Mouse (Mus musculus) liver, embryonic 16.5 days (tissue): ENCODE measurements at regions not wholly inside any gene's neighbourhood (a gene's known extent, or its start where the extent isn't known, plus 50 kb on each side); places are given as distances from the start of the nearest gene placed in this dataset.

Source experiments
- ATAC-seq: fragments of 200-750 bp; cut with Nextera tagmentation; 2 replicates; pipeline ENCODE4 v1.8.0; 2017; ENCODE audit warnings: low read depth, mild to moderate bottlenecking, moderate number of reproducible peaks, moderate library complexity
- H3K27ac ChIP-seq: fragments of 300-500 bp; sonication (generic); 2 replicates; pipeline ENCODE4 v1.5.1; 2014; ENCODE audit warnings: mild to moderate bottlenecking, low read length
- H3K27me3 ChIP-seq: fragments of 300-500 bp; sonication (generic); 2 replicates; pipeline ENCODE4 v1.6.1; 2014; ENCODE audit warnings: low read depth, low read length, mixed read lengths; ENCODE audit not compliant: control insufficient read depth, insufficient read depth
- H3K36me3 ChIP-seq: fragments of 300-500 bp; sonication (generic); 2 replicates; pipeline ENCODE4 v1.6.1; 2014; ENCODE audit warnings: mild to moderate bottlenecking; ENCODE audit not compliant: control insufficient read depth, insufficient read depth
- H3K4me1 ChIP-seq: fragments of 300-500 bp; sonication (generic); 2 replicates; pipeline ENCODE4 v1.6.1; 2014; ENCODE audit warnings: low read depth, low read length, mixed read lengths; ENCODE audit not compliant: control insufficient read depth
- H3K4me2 ChIP-seq: fragments of 300-500 bp; sonication (generic); 2 replicates; pipeline ENCODE4 v1.6.1; 2014; ENCODE audit warnings: low read depth, low read length, mixed read lengths
- H3K4me3 ChIP-seq: fragments of 300-500 bp; sonication (generic); 2 replicates; pipeline ENCODE4 v1.5.1; 2014; ENCODE audit warnings: low read depth, mild to moderate bottlenecking, low read length
- H3K9ac ChIP-seq: fragments of 300-500 bp; sonication (generic); 2 replicates; pipeline ENCODE4 v1.6.1; 2014; ENCODE audit warnings: low read depth, low read length
- H3K9me3 ChIP-seq: fragments of 300-500 bp; sonication (generic); replicated peaks from 2 replicates; pipeline ENCODE4 v1.6.1; 2016; ENCODE audit warnings: low read length; ENCODE audit not compliant: control insufficient read depth
- WGBS: fragments of 180-500 bp; shearing (Covaris S2); extraction: QIAGEN DNeasy Blood & Tissue Kit; methylation state at CpG from one replicate; pipeline ENCODE4 v1.1.7; 2014; ENCODE audit not compliant: insufficient replicate concordance; 5-methylcytosine and 5-hydroxymethylcytosine counted together

DNA sequence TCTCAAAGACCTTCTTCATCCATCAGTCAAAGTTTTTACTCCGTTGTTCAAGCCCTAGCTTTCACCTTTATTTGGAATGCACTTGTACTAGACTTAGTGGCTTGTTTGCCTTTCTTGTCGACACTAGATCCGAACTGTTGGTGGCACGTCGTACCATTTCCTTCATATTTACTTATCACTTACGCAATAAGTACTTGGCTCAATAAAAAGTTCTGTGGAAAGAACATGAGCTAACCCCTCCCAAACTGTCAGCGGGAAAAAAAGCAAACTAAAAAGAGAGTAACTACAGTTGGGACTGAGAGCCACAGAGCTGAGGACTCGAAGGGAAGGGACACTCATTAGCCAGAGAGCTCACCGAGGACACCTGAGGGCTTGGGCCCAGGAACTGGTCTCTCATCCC, 202.8 kb downstream of the Gm19410 start:
- ATAC-seq: peak; percentile 71
- H3K4me3 ChIP-seq: no peak overlapping the region
- no peaks in the 10 kb centered on the region; the same call in 1 of the 2 replicates for H3K4me1 ChIP-seq
- no peaks in the 10 kb centered on the region for H3K27me3 ChIP-seq
- H3K9ac ChIP-seq: no peak overlapping the region
- H3K9me3 ChIP-seq: no peaks in the 10 kb centered on the region
- no peak overlapping the region for H3K27ac ChIP-seq
- 57% methylated on average over 9 of the region's 9 CpGs for WGBS
- no peaks in the 10 kb centered on the region for H3K36me3 ChIP-seq
- no peak overlapping the region for H3K4me2 ChIP-seq

DNA sequence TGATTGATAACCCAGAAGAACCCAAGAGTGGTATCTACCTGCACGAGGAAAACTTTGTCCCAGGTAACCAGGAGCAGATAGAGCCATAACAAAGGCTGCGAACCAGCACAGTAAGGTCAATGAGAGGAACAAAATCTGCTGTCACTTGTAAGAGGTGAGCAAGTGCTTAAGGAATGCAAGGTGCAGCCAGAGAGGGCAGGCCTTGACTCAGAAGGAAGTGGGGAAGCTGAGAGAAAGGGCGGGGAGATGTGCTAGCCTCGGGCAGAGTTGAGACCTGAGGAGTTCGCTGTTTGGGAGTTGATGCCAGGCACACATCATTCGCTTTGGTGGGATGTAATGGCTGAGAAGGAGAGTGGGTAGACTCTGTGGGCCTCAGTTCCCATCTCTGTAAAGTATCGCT, 205.5 kb downstream of the Gm19410 start:
- 71% methylated on average over 7 of the region's 7 CpGs for WGBS
- H3K36me3 ChIP-seq: no peaks in the 10 kb centered on the region
- ATAC-seq: no peak
- H3K4me3 ChIP-seq: no peak overlapping the region
- no peaks in the 10 kb centered on the region; the same call in 1 of the 2 replicates for H3K4me1 ChIP-seq
- H3K27ac ChIP-seq: no peak overlapping the region
- H3K4me2 ChIP-seq: no peak overlapping the region
- H3K27me3 ChIP-seq: no peaks in the 10 kb centered on the region
- H3K9me3 ChIP-seq: no peaks in the 10 kb centered on the region
- no peak overlapping the region for H3K9ac ChIP-seq

DNA sequence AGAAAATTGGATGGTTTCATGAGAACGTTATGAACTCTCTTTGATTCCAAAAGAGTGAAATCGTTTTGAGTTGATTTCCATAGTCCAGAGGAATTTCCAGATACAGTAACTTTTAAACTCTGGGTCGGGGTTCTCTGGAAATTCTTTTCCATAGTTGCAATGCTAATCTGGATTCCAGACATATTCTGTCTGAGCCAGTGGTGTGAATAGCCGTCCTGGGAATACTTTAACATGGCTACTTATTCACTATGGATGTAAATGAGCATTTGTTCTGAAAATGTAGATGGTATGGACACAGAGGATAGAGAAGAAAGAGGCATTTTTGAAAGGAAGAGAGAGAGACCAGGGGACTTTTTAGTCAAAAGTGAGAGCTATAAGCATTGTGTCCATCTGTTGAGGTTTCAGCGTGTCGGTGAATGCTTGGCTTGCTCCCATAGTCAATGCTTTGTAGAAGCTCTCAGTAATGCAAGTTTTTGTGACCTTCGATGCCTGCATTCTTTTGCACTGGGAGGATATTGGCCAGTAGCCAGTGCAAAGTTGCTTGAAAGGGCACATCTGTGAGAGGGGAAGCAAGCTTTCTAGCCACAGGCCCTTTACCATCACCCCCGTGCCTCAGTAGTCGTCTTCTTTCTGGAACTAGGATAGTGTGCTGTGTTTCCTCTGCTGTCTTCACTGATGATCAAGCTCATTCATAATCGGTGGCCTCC, 208.9 kb downstream of the Gm19410 start:
- ATAC-seq: no peak
- Histone ChIP-seq H3K4me2 (no peak overlapping the region), H3K36me3 (no peaks in the 10 kb centered on the region), H3K9ac (no peak overlapping the region), H3K27me3 (no peaks in the 10 kb centered on the region), H3K4me3 (no peak overlapping the region), H3K4me1 (no peaks in the 10 kb centered on the region), H3K9me3 (no peaks in the 10 kb centered on the region), H3K27ac (no peak overlapping the region)
- WGBS: 59% methylated on average over 10 of the region's 10 CpGs

DNA sequence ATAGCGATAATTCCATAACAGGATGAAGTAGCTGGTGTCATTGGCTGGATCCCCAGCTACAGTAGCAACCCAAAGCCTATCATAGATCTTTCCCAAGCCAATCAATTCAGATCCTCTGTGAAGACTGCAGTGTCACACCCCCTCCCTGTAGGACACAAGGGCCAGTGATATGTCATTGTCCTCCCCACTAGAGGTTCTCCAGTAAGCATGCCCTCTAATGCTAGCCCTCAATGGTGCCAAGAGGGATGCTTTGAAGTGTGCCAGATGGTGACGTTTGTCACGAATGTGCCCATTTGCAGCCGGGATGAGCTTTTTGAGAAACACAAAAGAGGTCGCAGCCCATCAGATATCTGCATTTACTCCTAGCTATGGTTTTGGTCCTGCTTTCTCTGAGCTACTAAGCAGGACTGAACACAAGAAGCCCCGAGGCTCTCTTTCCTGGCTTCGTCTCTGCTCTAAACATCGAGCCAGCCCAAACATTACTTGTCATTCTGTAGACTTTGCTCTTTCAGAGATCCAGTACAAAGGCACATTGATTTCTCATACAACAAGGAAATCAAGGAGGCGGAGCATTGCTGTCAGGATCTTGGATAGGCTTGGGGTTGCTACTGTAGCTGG, 214.2 kb downstream of the Gm19410 start:
- H3K36me3 ChIP-seq: no peaks in the 10 kb centered on the region
- no peak overlapping the region for H3K27ac ChIP-seq
- no peak overlapping the region for H3K9ac ChIP-seq
- H3K9me3 ChIP-seq: no peaks in the 10 kb centered on the region
- 63% methylated on average over 9 of the region's 9 CpGs for WGBS
- H3K27me3 ChIP-seq: no peaks in the 10 kb centered on the region
- H3K4me3 ChIP-seq: no peak overlapping the region
- ATAC-seq: no peak
- H3K4me2 ChIP-seq: no peak overlapping the region
- no peaks in the 10 kb centered on the region for H3K4me1 ChIP-seq

DNA sequence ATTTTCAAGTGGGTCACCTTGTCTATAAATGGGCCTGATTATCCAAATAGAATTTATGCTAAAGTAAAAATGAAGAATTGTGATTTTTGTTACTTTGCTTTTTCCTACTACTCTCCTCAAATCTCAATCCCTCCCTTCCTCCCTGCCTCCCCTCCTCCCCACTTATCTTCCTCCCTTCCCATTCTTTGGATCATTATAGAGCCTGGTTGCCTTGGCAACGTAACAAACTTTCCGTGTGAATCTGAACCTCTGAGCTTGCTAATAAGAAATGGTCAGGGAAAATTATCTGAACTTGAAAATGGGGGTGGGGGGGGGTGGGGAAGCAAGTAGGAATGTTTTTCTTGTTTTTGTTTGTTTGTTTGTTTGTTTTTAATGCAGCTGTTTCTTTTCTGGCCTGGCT, 217.5 kb downstream of the Gm19410 start:
- WGBS: 57% methylated on average over 2 of the region's 2 CpGs
- Histone ChIP-seq H3K9me3 (no peaks in the 10 kb centered on the region), H3K36me3 (no peaks in the 10 kb centered on the region), H3K4me3 (no peak overlapping the region), H3K27ac (no peak overlapping the region), H3K9ac (no peak overlapping the region), H3K27me3 (no peaks in the 10 kb centered on the region), H3K4me1 (no peaks in the 10 kb centered on the region), H3K4me2 (no peak overlapping the region)
- ATAC-seq: no peak

DNA sequence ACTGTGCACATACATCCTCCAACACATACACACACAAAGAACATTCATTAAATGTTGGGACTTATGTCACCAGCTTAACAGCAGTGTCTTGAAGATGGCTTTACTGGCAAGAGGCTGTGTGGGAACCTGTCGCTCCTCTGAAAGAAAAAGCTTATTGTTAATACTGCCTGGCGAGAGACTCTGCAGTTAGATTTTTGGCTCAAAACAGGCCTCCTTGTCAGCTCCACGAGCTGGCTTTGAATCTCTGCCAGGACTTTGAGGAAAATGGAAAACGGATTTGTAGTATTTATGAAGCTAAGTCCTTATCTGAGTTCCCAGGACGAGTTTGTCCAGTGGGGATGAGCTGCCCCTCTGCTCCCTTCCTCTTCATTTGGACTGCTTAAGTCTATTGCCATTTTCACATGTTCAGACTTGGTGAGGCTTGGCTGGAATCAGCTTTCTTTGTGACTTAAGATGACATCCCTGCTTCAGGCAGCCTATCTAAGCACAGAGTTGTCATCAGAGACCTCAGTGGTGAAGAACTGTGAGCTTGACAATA, 219.6 kb downstream of the Gm19410 start:
- no peak overlapping the region for H3K4me2 ChIP-seq
- H3K27me3 ChIP-seq: no peaks in the 10 kb centered on the region
- no peak overlapping the region for H3K27ac ChIP-seq
- 45% methylated on average over 5 of the region's 5 CpGs for WGBS
- ATAC-seq: no peak
- no peak overlapping the region for H3K9ac ChIP-seq
- H3K4me3 ChIP-seq: no peak overlapping the region
- H3K9me3 ChIP-seq: no peaks in the 10 kb centered on the region
- H3K36me3 ChIP-seq: no peaks in the 10 kb centered on the region
- H3K4me1 ChIP-seq: no peaks in the 10 kb centered on the region

DNA sequence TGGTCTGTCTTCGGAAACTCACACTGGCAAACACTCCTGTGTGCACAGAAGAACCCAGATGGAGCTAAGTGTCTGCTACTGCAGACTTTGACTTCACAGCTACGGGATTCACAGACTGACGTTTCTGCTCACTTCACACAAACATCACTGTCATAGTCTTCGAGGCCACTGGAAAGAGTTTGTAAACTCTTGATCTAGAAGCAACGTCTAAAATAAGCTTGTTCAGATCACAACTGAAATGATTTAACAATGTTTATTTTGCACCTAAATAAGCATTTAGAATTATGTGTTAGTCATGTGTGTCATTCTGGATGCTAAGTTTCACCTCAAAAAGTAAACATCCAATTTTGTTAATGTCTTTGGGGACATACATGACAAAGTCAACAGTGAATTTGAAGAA, 221.7 kb downstream of the Gm19410 start:
- Histone ChIP-seq H3K4me3 (no peak overlapping the region), H3K9ac (no peak overlapping the region), H3K27ac (no peak overlapping the region), H3K4me2 (no peak overlapping the region), H3K36me3 (no peaks in the 10 kb centered on the region), H3K4me1 (no peaks in the 10 kb centered on the region), H3K9me3 (no peaks in the 10 kb centered on the region), H3K27me3 (no peaks in the 10 kb centered on the region)
- ATAC-seq: no peak
- 54% methylated on average over 5 of the region's 5 CpGs for WGBS

DNA sequence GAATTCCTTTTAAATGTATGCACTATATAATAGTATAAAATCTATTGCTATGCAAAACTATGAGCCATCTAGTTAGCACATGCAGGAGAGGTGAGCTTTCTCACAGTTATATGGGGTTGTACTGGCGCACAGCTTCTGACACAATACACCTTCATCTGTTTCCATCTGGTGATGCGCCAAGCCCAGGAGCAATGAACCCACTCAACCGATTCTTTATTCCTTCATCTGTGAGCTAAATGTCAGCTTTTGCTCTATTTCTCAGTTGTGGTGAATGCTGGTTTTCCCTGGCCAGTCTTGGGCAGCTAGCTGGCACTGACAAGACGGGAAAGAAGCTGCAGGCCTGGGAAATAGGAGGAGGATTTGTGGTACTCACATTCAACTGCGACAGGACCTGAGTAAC, 225.4 kb downstream of the Gm19410 start:
- Histone ChIP-seq H3K9me3 (no peaks in the 10 kb centered on the region), H3K9ac (no peak overlapping the region), H3K36me3 (no peaks in the 10 kb centered on the region), H3K4me1 (no peaks in the 10 kb centered on the region), H3K27ac (no peak overlapping the region), H3K4me2 (no peak overlapping the region), H3K4me3 (no peak overlapping the region), H3K27me3 (no peaks in the 10 kb centered on the region)
- ATAC-seq: no peak
- 68% methylated on average over 5 of the region's 5 CpGs for WGBS

DNA sequence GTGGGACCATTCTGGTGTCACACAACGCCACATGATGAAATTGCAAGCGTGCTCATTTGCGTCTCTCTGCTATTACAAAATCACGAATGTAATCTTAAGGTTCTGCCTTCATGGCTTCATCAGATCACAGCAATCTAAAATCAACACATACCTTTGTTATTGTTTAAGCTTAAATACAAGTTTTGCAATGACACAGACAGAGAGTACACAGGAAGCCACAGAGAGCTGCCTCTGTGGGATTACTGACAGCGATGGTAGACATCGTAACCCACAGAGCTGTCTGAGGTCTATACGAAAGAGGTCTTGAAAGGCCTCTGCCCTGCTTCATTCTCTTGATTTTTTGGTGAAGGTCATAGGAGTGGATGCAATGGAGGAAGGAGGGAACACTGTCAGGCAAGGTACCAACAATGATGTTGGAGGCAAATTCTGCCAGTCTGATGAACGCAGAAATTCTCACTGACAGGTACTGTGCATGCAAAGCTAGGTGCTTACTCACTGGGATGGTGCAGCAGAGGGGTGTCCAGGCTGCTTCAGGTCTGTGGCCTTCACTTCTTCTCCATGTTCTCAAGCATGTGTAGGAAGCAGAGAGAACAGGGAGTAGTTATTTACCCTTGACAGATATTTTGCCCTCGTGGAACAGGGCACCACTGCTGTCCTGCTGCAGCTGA, 226.5 kb downstream of the Gm19410 start:
- ATAC-seq: no peak
- Histone ChIP-seq H3K9me3 (no peaks in the 10 kb centered on the region), H3K9ac (no peak overlapping the region), H3K27ac (no peak overlapping the region), H3K4me2 (no peak overlapping the region), H3K36me3 (no peaks in the 10 kb centered on the region), H3K27me3 (no peaks in the 10 kb centered on the region), H3K4me1 (no peaks in the 10 kb centered on the region), H3K4me3 (no peak overlapping the region)
- 59% methylated on average over 9 of the region's 9 CpGs for WGBS
